Mouse (Mus musculus) lung, postnatal 4 days (tissue): Measurements from ENCODE around the gene Nono.

Experiments used
- DNase-seq, 2 experiments: peaks; one replicate each; pipeline ENCODE4 v3.0.0; 2021

Gene Nono

GRCm38 (mm10) chrX:101429142-101429949 is at the start of gene Nono:
Gene Nono, plus strand, starts transcription at chrX:101429318.
- peak; percentile 87 to 92 for DNase-seq

- peak in 1 of 2 experiments; percentile 25 for DNase-seq
Measured at GRCm38 (mm10) chrX:101379744-101380143, 49.4 kb upstream of the Nono start.

GRCm38 (mm10) chrX:101383455-101383854 is 45.7 kb upstream of the Nono start:
- DNase-seq: no peak

- DNase-seq: no peak
Measured at GRCm38 (mm10) chrX:101384439-101385137, 44.5 kb upstream of the Nono start.

GRCm38 (mm10) chrX:101386222-101386621 is 42.9 kb upstream of the Nono start:
- DNase-seq: no peak

- DNase-seq: no peak
Measured at GRCm38 (mm10) chrX:101388866-101389537, 40.1 kb upstream of the Nono start.

- DNase-seq: no peak
Measured at GRCm38 (mm10) chrX:101394341-101394740, 34.8 kb upstream of the Nono start.

GRCm38 (mm10) chrX:101396459-101396858 is 32.7 kb upstream of the Nono start:
- no peak for DNase-seq

- DNase-seq: peak; percentile 76 to 78
Measured at GRCm38 (mm10) chrX:101418946-101419724, 10.0 kb upstream of the Nono start.

GRCm38 (mm10) chrX:101419725-101420699 is 9.1 kb upstream of the Nono start:
- peak; percentile 89 to 94 for DNase-seq

- DNase-seq: peak in 1 of 2 experiments; percentile 4
Measured at GRCm38 (mm10) chrX:101420700-101421095, 8.4 kb upstream of the Nono start, which contains the start of gene Zmym3. Gene Zmym3, minus strand, starts transcription at chrX:101420849.

GRCm38 (mm10) chrX:101423462-101423861 is 5.7 kb upstream of the Nono start:
- no peak for DNase-seq

GRCm38 (mm10) chrX:101427774-101428173 is 1.3 kb upstream of the Nono start:
- DNase-seq: peak in 1 of 2 experiments; percentile 43

- DNase-seq: no peak
Measured at GRCm38 (mm10) chrX:101428785-101429141, 355 bp upstream of the Nono start.

GRCm38 (mm10) chrX:101429976-101430375 is 858 bp downstream of the Nono start:
- DNase-seq: no peak

- no peak for DNase-seq
Measured at GRCm38 (mm10) chrX:101448886-101449475, 19.9 kb downstream of the Nono start, which contains the start of gene Itgb1bp2. Gene Itgb1bp2, plus strand, starts transcription at chrX:101449088.

- no peak for DNase-seq
Measured at GRCm38 (mm10) chrX:101451147-101451546, 22.0 kb downstream of the Nono start.

GRCm38 (mm10) chrX:101451591-101451990 is 22.5 kb downstream of the Nono start:
- DNase-seq: no peak

GRCm38 (mm10) chrX:101472202-101472601 is 43.1 kb downstream of the Nono start:
- no peak for DNase-seq

- no peak for DNase-seq
Measured at GRCm38 (mm10) chrX:101481604-101482350, 52.7 kb downstream of the Nono start.
